Mouse (Mus musculus) spleen, embryonic (tissue): ENCODE results near the gene Cyth4.

Source experiments
- CTCF ChIA-PET: fragments of 350-600 bp; sonication (Branson Sonifier 250); formaldehyde crosslinking; loops from one replicate; lab custom pipeline; 2022; lab: Charles Lee

The Cyth4 gene

DNA sequence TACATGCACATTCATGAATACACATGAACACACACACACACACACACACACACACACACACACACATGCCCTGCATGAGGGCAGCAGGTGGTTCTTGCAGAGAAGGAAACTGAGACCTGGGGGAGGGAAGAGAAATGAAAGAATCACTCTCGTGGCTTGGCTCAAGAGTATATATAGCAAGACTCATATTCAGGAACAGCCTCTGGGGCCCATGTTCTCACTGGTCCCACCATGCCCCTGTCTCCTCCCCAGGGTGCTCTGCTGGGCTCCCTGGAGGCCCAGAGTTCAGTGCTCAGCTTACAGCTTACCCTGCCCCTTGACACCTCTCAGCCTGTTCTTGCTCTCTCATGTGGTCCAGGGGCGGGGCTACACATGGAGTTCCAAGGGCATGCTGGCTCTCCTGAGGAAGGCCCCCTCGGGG is 8.5 kb downstream of the Cyth4 start:
- CTCF ChIA-PET: interaction anchor here (0.7 to 0.8 kb wide), 2 partner anchors 10 to 77 kb away, joined by 6 to 7 read pairs; no protein-coding TSS in a partner anchor

DNA sequence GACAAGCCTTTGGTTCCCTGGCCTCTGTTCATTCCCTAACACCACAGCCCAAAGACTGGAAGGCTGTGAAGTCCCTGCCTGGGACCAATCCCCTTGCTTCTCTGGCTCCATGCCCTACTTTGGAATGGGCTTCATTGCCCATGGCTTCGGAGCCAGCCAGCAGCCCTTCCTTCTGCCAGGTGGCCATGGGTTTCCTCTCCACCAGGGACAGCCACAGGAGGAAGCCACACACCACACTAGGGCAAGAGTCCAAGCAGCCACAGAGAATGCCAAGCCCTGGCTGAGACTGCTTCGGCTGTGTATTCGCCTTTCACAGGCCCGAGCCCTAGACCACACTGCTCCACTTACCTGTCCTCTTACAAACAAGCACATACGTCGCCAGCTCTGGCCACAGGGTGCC is 9.2 kb downstream of the Cyth4 start:
- CTCF ChIA-PET: no interaction called here

DNA sequence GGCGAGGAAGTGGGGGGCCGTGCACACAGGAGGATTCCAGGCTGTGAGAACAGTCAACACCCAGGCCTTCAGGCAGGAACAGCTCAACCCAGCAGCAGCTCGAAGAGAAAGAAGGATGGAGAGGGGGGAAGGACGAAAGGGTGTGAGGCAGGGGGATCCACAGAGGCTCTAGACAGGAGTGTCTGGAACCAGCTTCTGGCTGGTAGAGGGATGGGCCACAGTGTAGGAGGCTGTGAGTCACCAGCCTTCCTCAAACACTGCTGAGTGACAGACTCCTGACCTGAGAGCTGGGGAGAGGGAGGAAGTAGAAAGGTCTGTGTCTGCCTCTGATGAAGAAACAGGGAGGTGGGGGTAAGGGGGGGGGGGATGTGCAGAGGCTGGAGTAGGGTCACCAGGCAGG is 10.6 kb downstream of the Cyth4 start:
- CTCF ChIA-PET: interaction anchor here (0.6 kb wide), 1 partner anchor 163 kb away, joined by 3 read pairs; no protein-coding TSS in a partner anchor

DNA sequence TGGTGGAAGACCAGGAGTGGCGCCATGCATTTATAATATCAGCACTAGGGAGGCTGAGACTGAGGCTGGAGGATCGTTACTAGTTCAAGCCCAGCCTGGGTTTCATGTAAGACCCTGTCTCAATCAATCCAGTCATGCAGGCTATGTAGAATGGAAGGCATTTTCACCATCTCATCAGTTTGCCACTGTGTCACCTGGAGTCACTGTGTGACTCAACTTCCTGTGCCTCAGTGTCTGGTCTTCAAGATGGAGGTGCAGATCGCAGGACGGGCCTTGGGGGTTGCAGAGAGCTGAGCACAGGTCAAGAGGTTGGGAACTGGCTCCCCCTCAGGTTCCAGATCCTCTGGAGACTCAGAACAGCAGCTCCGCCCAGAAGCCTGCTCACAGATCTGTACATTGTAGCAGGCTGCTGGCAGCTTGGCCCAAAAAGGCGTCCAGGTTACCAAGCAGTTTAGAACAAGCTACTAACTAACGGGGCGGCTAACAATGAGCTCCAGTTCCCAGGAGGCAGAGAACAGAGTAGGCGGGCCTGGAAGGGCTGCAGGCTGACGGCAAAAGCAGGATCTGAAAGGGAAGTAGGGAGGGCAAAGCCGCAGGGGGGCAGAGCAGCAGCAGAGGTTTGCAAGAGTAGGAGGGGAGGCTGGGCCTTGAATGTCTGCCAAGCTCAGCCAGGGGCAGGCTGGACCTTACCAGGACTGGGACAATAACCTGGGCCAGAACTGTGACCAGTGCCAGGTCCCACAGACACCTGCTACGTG is 14.0 kb downstream of the Cyth4 start:
- CTCF ChIA-PET: interaction anchor here (0.5 kb wide), 1 partner anchor 17 kb away, joined by 10 read pairs; no protein-coding TSS in a partner anchor

DNA sequence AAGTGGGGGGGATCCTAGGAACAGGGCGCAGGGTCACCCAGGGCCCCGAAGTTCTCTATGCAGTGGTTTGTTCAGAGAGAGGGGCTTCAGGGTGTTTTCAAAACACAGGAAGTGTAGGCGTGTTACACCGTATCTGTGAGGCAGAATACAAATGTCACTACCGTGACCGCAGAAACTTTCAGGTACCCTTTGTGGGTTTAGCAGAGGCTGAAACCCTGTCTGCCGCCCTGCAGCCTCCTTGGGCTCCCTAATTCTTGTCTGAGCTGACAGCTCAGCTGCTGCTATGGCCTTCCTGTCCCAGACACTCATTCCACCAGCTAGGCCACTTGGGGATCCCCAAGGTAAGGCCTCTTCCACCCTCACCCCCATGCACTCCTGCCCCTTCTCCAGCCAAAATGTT is 17.7 kb downstream of the Cyth4 start:
- CTCF ChIA-PET: interaction anchor here (0.7 kb wide), 1 partner anchor 11 kb away, joined by 4 read pairs; no protein-coding TSS in a partner anchor

DNA sequence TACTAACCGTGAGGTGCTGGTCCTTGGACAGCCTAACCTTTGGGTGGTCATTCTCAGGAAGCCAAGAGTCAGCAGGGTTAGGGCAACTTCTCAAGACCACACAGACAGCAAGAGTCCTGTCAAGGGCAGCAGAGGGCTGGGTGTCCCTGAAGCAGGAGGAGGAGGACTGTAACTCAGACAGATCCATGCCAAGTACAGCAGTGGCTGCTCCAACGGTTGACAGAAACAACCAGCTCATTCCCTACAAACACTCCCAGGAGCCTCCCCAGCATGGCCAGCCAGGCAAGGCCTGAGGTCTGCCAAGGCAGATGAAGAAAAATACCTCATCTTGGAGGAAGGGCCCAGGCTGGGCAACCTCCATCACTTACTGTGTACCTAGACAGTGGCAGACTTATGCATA is 20.1 kb downstream of the Cyth4 start:
- CTCF ChIA-PET: interaction anchor here (0.5 kb wide), 1 partner anchor 231 kb away, joined by 6 read pairs; no protein-coding TSS in a partner anchor

DNA sequence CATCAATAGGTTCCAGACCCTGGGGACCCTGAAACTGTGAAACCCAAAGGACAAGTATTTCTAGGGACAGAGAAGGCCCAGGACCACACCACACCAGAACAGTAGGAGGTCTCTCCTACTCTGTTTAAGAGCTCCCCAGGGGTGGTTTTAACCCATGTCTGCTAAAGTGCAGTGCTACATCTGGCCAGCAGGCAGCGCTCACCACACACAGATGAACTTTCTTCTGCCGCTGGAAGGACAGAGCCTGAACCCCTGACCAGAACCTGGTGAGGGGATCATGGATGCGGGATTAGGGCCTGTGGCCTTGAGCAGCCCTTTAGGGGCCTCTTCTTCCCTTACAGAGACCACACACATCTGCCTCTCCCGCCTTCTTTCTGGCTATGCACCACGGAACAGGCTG is 26.6 kb downstream of the Cyth4 start:
- CTCF ChIA-PET: interaction anchor here (0.5 kb wide), 1 partner anchor 56 kb away, joined by 4 read pairs; no protein-coding TSS in a partner anchor

DNA sequence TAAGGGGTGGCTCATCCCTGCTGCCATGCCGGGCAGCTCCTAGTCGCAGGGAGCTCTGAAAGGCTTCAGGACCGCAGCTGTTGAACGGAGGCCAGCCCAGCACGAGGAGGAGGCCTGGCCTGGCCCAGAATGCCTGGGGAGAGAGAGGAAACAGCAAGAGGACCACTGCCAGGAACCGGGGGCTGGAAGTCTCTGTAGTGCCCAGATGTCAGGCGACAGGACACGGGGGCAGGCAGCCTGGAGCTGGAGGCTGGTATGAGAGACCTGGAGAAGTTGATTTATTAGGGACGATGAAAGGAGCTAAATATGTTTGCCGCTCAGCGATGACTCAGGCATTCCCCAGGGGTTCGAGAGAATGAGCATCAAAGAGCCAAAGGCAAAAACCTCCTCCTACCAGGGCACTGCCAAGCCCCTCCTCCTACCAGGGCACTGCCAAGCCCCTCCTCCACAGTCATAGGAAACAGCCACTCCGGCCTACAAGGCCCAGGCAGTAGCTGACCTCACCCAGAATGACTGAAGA is 27.6 kb downstream of the Cyth4 start:
- CTCF ChIA-PET: interaction anchor here (1.0 kb wide), 1 partner anchor 179 kb away, joined by 11 read pairs; the partner anchor contains the start of gene Card10

DNA sequence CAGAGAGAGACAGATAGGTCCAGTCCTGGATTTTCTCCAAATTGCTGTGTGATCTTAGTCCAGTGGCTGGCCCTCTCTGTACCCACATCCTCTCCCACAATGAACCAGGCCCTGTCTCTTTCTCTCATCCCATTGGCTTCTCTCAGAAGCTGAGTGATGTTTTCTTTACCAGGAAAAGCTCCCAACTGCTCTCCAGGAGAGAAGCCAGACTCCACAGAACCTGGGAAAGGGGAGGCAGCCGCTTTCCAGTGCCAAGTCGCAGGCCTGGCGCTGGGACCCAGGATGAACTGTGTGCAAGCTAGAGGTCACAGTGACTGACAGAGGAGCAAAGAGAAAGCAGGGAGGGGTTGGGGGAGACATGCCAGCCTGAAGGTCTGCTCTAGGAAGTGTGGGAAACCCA is 28.1 kb downstream of the Cyth4 start:
- CTCF ChIA-PET: interaction anchor here (0.6 to 1.0 kb wide), 2 partner anchors 10 to 178 kb away, joined by 4 to 11 read pairs; partner anchors contain the start of gene Card10

DNA sequence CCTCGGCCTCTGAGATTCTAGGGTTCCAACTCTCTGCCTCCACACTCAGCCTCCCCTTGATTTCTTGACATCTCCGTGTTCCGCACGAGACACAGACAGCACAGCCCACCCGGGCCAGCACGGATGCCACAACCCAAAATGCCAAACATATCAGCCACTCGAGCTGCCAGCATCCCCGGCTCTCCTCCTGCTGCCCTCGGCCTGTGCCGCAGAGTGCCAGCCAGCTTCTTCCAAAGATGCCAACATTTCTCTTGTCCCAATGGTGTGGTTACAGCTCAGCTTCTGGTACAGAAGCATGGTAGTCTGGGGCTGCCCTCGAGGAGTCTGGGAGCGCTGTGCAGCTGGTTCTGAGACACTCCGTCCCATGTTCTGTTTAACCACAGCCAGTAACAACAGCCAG is 29.4 kb downstream of the Cyth4 start:
- CTCF ChIA-PET: interaction anchor here (0.7 to 1.2 kb wide), 3 partner anchors 9 to 94 kb away, joined by 5 to 14 read pairs (median 7); no protein-coding TSS in a partner anchor

DNA sequence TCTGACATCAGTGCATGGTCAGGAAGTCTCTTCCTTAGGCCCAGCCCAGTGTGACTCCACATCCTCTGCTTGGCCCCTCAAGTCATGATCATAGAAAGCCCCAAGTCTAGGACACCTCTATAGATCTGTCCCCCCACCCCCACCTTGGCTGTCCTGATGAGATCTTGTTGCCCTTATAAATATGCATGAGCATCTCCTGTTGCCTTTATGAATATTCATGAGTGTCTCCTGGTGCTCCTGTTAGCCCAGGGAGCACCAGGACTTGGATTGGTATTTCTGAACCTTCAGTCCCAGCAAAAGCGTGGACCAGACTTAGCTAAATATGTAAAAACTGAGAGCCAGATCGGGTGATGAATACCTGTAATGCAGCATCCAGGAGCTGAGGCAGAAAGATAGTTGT is 35.5 kb downstream of the Cyth4 start:
- CTCF ChIA-PET: interaction anchor here (0.8 kb wide), 1 partner anchor 46 kb away, joined by 8 read pairs; no protein-coding TSS in a partner anchor

DNA sequence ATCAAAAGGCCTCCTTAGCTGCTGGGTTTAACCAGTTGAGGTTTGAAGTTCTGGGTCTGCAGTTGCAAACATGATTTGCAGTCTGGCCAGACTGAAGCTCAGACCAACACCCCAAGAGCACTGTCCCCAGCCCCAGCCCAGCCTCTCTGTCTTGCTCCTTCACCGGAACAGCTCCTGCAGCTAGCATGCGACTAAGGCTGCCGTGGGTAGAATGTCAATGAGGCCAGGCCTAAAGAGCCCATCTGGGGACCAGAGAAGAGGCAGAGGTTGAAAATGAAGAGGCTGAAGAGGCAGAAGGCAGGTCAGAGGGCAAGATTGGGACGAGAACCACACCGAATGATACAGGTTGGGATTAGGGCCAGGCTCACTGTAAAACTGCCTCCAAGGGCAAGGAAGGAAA is 36.6 kb downstream of the Cyth4 start:
- CTCF ChIA-PET: no interaction called here

DNA sequence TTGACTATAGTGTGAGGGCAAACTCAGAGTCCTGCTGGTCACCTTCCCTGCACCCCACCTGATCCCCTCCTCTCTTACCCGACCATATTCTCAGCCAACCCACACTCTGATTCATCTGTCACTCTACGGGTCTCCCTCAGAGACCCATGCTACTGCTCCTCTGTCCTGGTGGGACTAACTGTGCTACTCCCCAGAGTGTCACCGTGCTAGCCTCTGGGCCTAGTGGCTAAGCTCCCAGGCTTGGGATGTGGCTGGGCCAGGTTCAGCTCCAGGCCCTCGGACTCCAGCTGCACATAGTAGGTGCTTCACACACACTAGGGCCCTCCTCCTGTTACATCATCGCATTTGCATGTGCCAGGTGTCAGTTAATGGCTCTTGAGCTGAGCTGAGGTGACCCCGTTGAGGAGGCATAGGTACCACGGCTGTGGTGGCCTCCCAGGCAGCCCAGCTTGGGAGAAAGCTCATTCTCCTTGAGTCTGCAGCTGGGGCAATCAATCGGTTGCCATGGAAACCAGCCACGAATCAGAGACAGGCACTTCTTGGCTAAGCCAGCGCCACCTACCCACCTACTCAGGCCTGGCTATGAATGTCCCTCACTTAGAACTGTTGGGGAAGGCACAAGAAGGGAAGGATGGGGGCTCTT is 37.4 kb downstream of the Cyth4 start:
- CTCF ChIA-PET: interaction anchor here (0.7 kb wide), 1 partner anchor 448 kb away, joined by 3 read pairs; no protein-coding TSS in a partner anchor

DNA sequence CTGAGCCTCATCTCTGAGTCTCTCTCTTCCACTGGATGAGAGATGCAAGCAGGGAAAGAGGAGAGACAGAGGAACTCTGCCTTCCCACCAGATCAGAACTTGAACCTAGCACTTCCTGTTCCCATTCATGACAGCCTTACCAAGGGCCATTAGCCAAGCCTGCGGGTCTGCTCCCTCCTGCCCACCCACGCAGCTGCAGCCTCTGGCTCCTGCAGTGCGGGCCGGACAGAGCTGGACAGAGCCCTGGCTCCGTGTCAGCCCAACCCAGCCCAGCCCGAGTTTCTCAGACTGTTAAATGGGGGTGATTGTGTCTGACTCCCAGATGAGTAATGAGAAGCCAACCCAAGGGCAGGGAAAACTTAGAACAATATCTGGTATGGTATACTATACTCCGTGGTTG is 38.4 kb downstream of the Cyth4 start:
- CTCF ChIA-PET: interaction anchor here (0.6 to 0.7 kb wide), 2 partner anchors 9 to 449 kb away, joined by 3 to 5 read pairs; no protein-coding TSS in a partner anchor

DNA sequence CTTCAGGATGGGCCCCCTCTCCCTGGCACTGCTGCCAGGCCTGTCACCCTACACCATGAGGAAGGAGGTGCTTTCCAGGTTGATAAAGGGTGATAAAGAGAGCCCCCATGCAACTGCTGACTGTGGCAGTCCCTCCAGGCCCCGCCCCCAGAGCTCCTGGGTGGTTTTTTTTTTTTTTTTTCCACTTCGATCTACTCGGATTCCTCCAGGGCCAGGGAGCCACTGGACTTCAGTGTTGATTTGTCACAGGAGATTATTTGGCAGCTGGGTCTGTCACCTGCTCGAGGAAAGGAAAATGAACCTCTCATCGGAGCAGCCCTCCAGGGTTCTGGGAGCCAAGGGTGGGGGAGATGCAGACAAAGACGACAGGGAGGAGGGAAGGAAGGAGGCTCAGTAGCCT is 46.8 kb downstream of the Cyth4 start:
- CTCF ChIA-PET: no interaction called here

DNA sequence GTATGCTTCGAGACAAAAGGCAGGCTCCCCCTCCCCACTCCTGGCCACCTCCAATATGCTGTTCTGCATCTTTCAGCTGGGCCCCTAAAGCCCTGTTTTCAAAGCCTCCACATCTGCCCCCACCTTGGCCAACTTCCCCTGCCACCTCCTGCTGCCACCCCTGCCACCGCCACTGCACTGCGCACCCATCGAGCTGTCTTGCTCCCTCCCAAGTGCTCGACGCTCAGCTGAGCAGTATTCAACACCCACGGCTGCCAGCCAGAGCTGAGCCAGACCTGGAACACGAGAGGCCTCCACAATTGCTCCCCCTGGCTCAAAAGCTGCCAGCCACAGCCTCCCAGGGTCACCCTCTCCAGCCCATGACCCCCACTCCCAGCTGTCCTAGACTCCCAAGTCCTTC is 47.8 kb downstream of the Cyth4 start:
- CTCF ChIA-PET: no interaction called here

DNA sequence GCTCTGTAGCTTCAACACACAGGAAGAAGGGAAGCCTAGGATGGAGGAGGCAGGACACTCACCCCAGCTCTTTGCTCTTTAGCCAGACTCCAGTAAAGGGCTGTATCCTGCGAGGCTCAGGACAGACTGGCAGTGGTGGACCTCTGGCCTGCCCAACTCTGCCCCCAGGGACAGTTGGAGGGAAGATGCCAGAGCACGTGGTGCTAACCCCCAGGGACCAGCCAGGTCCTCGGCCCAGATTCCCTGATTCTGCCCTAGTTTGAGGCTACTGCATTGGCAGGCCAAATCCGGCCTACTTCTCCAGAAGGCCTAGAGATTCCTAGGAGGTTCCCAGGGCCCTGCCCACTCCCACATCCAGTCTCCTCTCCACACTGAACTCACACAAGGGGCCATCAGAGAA is 50.9 kb downstream of the Cyth4 start:
- CTCF ChIA-PET: no interaction called here

DNA sequence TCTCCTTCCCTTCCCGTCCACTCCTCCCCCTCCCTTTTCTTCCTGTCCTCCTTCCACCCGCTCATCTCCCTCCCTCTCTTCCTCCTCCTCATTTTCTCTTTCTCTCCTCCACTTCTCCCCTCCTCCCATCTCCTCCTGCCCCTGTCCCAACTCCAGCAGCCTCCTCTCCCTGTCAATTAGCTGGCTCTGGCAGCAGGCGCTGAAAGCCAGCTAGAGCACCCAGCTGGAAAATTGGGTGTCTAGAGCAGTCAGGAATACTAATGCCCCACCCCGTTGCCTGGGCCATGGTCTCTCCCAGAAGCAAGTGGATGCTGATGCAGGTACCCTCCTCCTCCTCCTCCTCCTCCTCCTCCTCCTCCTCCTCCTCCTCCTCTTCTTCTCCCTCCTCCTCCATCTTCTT is 54.3 kb downstream of the Cyth4 start:
- CTCF ChIA-PET: no interaction called here

DNA sequence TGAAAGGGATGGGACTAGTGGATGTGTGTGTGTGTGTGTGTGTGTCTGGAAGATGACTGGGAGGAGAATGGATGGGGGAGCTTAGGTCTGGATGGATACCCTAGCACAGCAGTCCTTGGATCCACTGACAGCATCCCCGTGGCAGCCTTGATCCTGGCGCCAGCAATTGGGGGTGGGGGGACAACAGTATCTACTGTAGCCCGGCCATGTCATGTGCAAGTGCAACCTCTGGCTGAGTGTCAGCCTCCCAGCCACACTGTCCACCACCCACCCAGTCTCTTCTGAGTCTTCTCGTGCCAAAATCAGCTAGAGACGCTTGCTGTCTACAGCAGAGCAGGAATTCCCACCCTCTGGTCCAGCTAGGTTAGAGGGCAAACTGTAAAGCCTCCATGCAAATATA is 67.4 kb downstream of the Cyth4 start:
- CTCF ChIA-PET: no interaction called here

DNA sequence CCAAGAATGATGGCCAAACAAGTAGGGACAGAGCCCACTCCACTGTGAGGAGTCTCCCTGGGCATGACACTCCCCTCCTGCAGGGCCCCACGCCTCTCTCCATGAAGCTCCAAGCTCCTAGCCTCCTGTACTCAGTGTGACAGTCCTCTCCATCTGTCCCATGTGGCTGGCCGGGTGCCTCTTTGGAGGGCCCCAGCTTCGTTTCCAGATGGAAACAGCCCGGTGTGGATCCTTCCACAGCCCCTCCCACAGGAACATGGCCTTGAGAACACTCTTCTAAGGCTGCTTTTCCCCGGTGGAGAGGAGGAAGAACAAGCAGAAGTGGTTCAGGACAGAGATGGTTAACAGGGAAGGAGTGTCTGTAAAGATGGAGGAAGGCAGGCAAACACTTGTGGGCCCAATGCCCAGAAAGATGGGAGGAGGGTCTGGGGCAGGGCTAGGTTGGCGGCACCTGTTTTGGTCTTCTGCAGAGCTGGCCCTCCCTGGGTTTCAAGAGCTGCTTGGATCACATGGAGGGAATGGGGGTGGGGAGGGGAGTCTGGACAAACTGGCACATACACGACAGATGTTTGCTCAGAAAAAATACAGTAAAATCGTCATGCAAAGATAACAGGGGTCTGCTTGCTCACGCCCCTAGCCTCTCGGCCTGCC is 72.5 kb downstream of the Cyth4 start:
- CTCF ChIA-PET: no interaction called here

DNA sequence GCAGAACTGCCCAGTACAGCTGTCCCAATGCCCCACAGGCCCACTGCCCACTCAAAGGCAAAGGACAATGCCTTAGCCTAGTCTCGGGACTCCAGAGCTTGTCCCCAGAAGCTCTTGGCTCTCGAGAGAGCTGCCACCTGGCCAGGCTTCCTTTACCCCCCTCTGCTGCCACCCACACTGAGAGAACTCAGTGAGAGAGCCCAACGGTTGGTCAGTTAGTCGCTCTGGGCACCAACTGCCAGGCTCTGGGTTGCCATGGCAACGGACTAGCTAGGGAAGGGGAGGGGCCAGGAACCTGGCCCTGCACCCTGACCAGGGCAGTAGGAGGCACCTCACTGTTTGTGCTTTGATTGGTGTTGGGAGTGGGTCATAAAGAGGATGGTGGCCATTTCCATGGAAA is 73.5 kb downstream of the Cyth4 start:
- CTCF ChIA-PET: no interaction called here
